Mouse (Mus musculus) small intestine, adult 2 months (tissue): ENCODE data around the gene Itga9.

ENCODE experiments used
- CTCF ChIP-seq: fragments of 200-500 bp; IDR thresholded peaks from 2 replicates; pipeline ENCODE4 v1.5.1; 2012; ENCODE audit warnings: low read depth, mild to moderate bottlenecking, control low read depth, inconsistent platforms, low read length, moderate library complexity, mixed read lengths; ENCODE audit not compliant: insufficient replicate concordance, insufficient read length; ENCODE audit errors: extremely low read depth
- POLR2A ChIP-seq: fragments of 200-500 bp; IDR thresholded peaks from 2 replicates; pipeline ENCODE4 v1.6.1; 2012; ENCODE audit warnings: low read depth, mild to moderate bottlenecking, control low read depth, inconsistent platforms, low read length, moderate library complexity

DNA sequence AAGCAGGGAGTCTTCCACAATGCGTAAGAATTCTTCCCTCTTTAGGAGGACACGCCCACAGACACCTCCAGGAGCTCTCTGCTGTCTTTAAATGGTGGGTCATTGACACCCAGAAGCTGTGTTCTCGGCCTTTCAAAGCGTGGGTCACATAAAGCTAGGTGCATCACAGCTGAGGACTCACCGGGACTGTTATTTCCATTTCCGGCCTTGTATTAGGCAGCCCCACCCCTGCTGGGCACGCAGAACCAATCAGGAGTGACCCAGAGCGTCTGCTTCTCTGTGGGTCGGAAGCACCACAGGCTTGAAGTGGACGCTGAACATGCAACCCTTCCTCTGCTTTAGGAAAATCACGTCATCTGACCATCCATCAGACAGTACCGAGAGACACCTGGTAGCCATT, 255.7 kb downstream of the Itga9 start:
- TF ChIP-seq POLR2A, result no peak
- TF ChIP-seq CTCF, result no peak
